Mouse (Mus musculus) kidney, embryonic 16.5 days (tissue): ENCODE results near the gene Sh2d5. TPM values are rescaled to one million over a fixed set of nuclear protein-coding genes. Genes with fewer than 3 reads are reported as not detected.

Experiments
- ATAC-seq: fragments of 200-750 bp; cut with Nextera tagmentation; 2 replicates; pipeline ENCODE4 v1.8.0; 2017; ENCODE audit warnings: moderate TSS enrichment; ENCODE audit not compliant: low FRiP score, low TSS enrichment
- H3K27ac ChIP-seq: fragments of 300-500 bp; sonication (generic); 2 replicates; pipeline ENCODE4 v1.5.1; 2014; ENCODE audit warnings: low read length
- H3K27me3 ChIP-seq: fragments of 300-500 bp; sonication (generic); 2 replicates; pipeline ENCODE4 v1.6.1; 2014; ENCODE audit warnings: low read length, control low read depth, mixed read lengths; ENCODE audit not compliant: insufficient read depth
- H3K36me3 ChIP-seq: fragments of 300-500 bp; sonication (generic); 2 replicates; pipeline ENCODE4 v1.6.1; 2014; ENCODE audit warnings: low read length, control low read depth, mixed read lengths; ENCODE audit not compliant: insufficient read depth
- H3K4me1 ChIP-seq: fragments of 300-500 bp; sonication (generic); 2 replicates; pipeline ENCODE4 v1.6.1; 2014; ENCODE audit warnings: low read length, control low read depth, mixed read lengths; ENCODE audit not compliant: insufficient read depth
- H3K4me2 ChIP-seq: fragments of 300-500 bp; sonication (generic); replicated peaks from 2 replicates; pipeline ENCODE4 v1.6.1; 2014; ENCODE audit warnings: low read depth, low read length
- H3K4me3 ChIP-seq: fragments of 300-500 bp; sonication (generic); 2 replicates; pipeline ENCODE4 v1.5.1; 2014; ENCODE audit warnings: mild to moderate bottlenecking, low read length
- H3K9ac ChIP-seq: fragments of 300-500 bp; sonication (generic); replicated peaks from 2 replicates; pipeline ENCODE4 v1.6.1; 2014; ENCODE audit warnings: low read length
- H3K9me3 ChIP-seq: fragments of 300-500 bp; sonication (generic); 2 replicates; pipeline ENCODE4 v1.6.1; 2016; ENCODE audit warnings: low read length, control low read depth
- WGBS: fragments of 180-500 bp; shearing (Covaris S2); extraction: QIAGEN DNeasy Blood & Tissue Kit; methylation state at CpG from one replicate; pipeline ENCODE4 v1.1.7; 2014; 5-methylcytosine and 5-hydroxymethylcytosine counted together
- polyA plus RNA-seq: library from polyadenylated mRNA; unstranded; fragments of >200 nt; fragmentation: Nextera tagmentation; extraction: Ambion mirVana; gene quantifications from 2 replicates; pipeline ENCODE4 v1.2.1, GENCODE M21; 2015

The Sh2d5 gene
- polyA plus RNA-seq, 1 experiment from 2014 or later = 0.67 TPM

DNA sequence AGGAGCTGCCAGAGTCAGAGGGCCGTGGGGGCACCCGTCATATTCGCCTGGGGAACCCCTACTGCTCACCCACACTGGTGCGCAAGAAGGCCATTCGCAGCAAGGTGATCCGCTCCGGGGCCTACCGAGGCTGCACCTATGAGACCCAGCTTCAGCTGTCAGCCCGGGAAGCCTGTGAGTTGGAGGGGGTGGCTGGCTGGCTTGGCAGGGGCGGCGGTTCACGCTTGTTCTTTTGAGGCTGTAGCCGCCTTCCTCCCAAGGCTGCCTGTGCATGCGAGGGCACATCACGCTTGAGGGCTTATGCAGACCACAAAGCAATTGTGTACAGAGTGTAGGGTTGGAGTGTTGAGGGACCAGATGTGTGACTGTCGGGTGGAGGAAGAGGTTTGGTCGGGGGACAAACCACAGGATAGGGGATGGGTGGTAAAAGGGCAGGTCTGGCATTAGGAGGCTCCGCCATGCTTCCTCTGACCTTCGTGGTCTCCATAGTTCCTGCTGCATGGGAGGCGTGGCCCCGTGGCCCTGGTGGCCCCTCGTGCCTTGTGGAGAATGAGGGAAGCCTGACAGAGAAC is 7.0 kb downstream of the Sh2d5 start:
- no peaks in the 10 kb centered on the region for H3K36me3 ChIP-seq
- peaks cover 4% of the 10 kb centered on the region for H3K4me1 ChIP-seq
- H3K9ac ChIP-seq = no peak overlapping the region
- H3K4me2 ChIP-seq = no peak overlapping the region
- H3K27me3 ChIP-seq = peaks cover 5% of the 10 kb centered on the region; the same call in 1 of the 2 replicates
- no peak overlapping the region for H3K27ac ChIP-seq
- ATAC-seq = no peak
- no peaks in the 10 kb centered on the region for H3K9me3 ChIP-seq
- no peak overlapping the region for H3K4me3 ChIP-seq
- 84% methylated on average over 22 of the region's 22 CpGs for WGBS

DNA sequence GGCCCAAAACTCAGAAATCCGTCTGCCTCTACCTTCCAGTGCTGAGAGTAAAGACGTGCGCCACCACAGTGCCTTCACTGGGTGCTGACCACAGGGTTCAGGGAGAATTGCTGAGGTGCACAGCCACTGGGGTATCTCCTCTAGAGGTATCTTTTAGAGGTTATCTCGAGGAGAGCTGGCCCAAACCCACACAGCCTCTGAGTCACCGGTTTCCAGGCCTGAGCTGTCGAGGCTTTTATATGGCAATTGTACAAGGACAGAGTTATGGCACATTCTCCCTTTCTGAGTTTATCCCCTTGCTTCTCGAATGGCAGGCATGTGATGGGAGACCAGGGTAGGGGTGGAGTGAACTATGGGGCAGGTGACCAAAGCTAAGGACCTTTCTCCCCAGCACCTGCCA is 8.5 kb downstream of the Sh2d5 start:
- H3K27me3 ChIP-seq = no peaks in the 10 kb centered on the region; the same call in 1 of the 2 replicates
- 0 out of 2 replicates have a peak, but pooled peaks cover 5% of the 10 kb centered on the region for H3K4me1 ChIP-seq
- H3K4me2 ChIP-seq = no peak overlapping the region
- H3K36me3 ChIP-seq = no peaks in the 10 kb centered on the region
- ATAC-seq = no peak
- WGBS = 85% methylated on average over 7 of the region's 7 CpGs
- no peak overlapping the region for H3K27ac ChIP-seq
- no peak overlapping the region for H3K4me3 ChIP-seq
- H3K9ac ChIP-seq = no peak overlapping the region
- H3K9me3 ChIP-seq = no peaks in the 10 kb centered on the region

DNA sequence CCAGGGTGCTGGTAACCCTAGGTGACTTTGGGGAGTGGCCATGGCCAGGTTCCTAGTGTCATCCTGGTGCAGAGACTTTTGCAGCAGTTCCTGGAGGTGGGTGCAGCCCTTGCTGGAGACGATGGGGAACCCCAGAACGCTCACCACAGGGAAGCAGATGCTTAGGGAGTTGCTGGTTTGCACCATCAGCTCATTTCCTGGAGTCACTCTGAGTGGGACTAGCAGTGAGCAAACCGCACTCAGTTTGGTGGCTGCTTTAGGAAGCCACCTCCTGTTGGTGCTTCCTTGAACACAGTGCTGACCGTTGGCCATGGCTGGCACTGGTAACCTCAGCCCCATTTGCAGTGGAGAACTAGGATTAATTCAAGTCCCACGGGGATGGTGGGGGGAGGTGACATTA is 9.3 kb downstream of the Sh2d5 start:
- Histone ChIP-seq H3K9me3 (no peaks in the 10 kb centered on the region), H3K4me3 (no peak overlapping the region), H3K27me3 (no peaks in the 10 kb centered on the region; the same call in 1 of the 2 replicates), H3K4me1 (0 out of 2 replicates have a peak, but pooled peaks cover 5% of the 10 kb centered on the region), H3K27ac (no peak overlapping the region), H3K4me2 (no peak overlapping the region), H3K36me3 (no peaks in the 10 kb centered on the region), H3K9ac (no peak overlapping the region)
- no peak for ATAC-seq
- 81% methylated on average over 5 of the region's 5 CpGs for WGBS

DNA sequence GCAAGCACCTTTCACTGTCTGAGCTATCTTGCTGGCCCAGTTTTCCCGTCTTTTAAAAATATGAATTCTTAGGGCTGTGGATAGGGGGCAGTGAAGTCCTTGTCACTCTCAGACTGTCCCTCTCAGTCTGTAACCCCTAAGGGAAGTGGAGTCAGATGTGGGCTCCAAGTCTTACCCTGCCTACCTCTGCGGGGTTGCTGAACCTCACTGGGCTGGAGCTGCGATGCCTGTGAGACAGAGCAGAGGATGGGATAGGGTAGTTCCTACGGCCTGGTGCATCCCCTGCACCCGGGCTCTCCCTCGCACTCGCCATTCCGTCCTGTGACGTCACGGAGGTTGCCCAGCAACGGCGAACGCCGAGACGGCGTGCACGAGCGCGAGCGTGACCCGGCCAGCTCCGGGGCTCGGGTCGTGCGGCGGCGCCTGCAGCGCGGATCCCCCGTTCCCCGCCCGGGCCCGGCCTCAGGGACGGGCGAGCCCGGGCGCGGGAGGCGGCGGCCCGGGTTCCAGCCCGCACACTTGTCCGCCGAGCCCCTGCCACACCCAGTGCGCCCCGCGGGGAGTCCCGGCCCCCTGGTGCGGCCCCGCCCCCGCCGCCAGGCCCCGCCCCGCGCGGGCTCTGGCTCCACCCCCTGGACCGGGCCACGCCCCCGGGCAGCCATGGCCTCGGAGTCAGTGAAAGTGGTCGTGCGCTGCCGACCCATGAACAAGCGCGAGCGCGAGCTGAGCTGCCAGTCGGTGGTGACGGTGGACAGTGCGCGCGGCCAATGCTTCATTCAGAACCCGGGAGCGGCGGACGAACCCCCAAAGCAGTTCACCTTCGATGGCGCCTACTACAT is 11.9 kb downstream of the Sh2d5 start:
- peak; percentile 87 for ATAC-seq
- under 1% methylated on average over 69 of the region's 78 CpGs for WGBS
- 0 out of 2 replicates have a peak, but pooled peaks cover 5% of the 10 kb centered on the region for H3K4me1 ChIP-seq
- H3K27ac ChIP-seq = no peak overlapping the region
- H3K4me2 ChIP-seq = peak overlapping the region; percentile 92
- H3K9ac ChIP-seq = peak overlapping the region; percentile 69
- H3K27me3 ChIP-seq = no peaks in the 10 kb centered on the region; the same call in 1 of the 2 replicates
- H3K9me3 ChIP-seq = no peaks in the 10 kb centered on the region
- peak overlapping the region; percentile 70 for H3K4me3 ChIP-seq
- H3K36me3 ChIP-seq = no peaks in the 10 kb centered on the region

DNA sequence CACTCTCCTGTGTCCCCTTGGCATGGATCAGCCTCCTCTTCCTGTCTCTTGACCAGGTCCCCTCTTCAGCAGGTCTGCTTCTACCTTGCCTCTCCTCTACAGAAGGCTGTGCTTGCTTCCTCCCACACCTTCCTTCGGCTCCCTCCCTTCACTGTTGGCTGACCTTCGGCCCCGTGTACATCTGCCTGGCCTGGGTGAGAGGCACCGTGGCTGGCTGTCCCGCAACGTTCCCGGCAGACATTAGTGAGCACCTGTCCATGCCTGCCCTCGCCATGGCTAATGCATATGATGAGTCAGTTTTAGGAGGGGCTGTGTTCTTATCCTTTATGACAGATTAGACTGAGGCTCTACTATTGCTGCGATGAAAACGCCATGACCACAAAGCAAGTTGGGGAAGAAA is 17.7 kb downstream of the Sh2d5 start:
- H3K4me2 ChIP-seq = no peak overlapping the region
- H3K4me3 ChIP-seq = no peak overlapping the region
- 74% methylated on average over 10 of the region's 10 CpGs for WGBS
- H3K36me3 ChIP-seq = no peaks in the 10 kb centered on the region
- no peak overlapping the region for H3K27ac ChIP-seq
- H3K9me3 ChIP-seq = no peaks in the 10 kb centered on the region
- 0 out of 2 replicates have a peak, but pooled peaks cover 2% of the 10 kb centered on the region for H3K4me1 ChIP-seq
- no peak overlapping the region for H3K9ac ChIP-seq
- no peak for ATAC-seq
- no peaks in the 10 kb centered on the region; the same call in 1 of the 2 replicates for H3K27me3 ChIP-seq

DNA sequence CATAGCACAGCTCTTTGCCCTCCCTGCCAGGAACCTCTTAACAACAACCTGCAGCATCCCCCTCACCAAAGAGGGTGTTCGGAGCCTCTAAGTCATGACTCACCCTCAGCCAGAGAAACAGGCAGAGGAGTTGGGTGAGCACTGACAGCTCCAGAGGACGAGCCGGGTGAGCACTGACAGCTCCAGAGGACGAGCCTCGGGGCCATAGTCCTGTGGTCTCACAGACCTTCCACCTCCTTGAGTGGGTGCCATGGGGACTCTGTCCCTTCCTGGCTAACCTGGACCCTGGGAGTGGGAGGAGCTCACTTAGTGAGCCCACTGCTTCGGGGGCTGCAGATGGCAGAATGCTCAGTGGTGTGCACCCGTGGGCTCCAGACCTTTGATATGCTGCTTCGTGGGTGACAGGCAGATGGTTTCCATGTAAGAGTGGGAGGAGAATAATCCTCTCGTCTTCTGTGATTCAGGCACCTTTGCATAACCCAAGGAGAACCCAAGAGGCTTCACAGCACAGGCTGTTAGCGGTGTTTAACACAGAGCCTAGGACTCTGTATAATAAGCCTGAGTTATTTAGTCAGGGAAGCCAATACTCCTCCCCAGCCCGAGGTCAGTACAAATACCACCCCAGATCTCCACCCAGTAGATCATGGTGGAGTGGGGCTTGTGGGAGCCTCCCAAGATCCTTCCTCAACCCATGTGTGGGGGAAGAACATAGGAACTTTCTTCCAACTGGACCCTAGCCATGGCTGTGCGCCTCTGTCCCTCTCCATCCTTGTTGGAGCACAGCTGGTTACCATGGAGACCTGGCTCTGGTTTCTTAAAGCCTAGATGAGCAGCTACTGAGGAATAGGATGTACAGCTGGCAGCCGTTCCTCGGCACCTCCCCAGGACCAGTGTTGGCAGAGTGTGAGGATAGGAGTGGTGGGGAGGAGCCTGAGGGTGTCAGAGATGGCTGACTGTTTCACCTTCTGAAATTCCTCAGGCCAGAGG is 22.1 kb downstream of the Sh2d5 start:
- H3K4me1 ChIP-seq = no peaks in the 10 kb centered on the region
- WGBS = 65% methylated on average over 14 of the region's 14 CpGs
- ATAC-seq = peak; percentile 57

DNA sequence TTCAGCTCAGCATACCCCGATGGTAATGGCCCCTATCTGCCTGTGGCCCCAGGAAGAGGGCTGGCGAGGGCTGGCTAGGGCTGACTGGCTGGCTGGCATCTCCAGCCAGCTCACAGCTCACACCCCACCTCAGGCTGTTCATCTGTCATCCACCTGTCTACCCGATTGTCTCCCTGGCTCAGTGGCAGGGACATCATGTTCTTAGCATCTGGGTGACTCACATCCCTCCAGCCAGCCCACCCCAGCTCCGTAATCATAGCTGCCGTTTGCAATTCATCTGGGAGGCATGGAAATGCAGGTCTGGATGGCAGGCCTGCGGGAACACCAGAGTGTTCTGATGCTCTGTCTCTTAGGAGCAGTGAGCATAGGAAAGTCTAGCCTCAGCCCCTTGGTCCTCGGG is 28.1 kb downstream of the Sh2d5 start:
- Histone ChIP-seq H3K4me3 (no peak overlapping the region), H3K36me3 (no peaks in the 10 kb centered on the region), H3K4me2 (no peak overlapping the region), H3K9ac (no peak overlapping the region), H3K4me1 (no peaks in the 10 kb centered on the region), H3K27ac (no peak overlapping the region), H3K9me3 (no peaks in the 10 kb centered on the region), H3K27me3 (no peaks in the 10 kb centered on the region)
- ATAC-seq = no peak
- 60% methylated on average over 7 of the region's 7 CpGs for WGBS

More for the DNA sequence above, 22.1 kb downstream of the Sh2d5 start:
- Histone ChIP-seq H3K27ac (no peak overlapping the region), H3K9me3 (no peaks in the 10 kb centered on the region), H3K4me3 (no peak overlapping the region), H3K9ac (no peak overlapping the region), H3K4me2 (no peak overlapping the region), H3K36me3 (no peaks in the 10 kb centered on the region), H3K27me3 (no peaks in the 10 kb centered on the region)

DNA sequence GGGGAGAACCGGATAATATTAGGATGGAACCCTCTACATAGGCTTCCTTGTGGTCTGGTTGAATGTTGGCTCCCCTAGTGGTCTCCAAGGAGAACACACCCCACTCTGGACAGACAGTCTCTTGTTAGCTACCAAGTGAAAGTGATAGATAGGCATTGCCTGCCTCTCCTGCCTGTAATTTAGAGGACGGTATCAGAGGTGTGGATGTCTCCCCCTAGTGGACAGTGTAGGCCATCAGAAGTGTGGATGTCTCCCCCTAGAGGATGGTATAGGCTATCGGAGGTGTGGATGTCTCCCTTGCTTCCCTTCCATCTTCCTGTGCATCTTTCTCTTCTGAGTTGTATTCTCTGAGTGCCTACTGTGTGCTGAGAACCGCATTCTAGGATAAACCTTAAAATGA is 32.6 kb downstream of the Sh2d5 start:
- Histone ChIP-seq H3K27ac (no peak overlapping the region), H3K9me3 (no peaks in the 10 kb centered on the region), H3K36me3 (no peaks in the 10 kb centered on the region), H3K4me3 (no peak overlapping the region), H3K4me2 (no peak overlapping the region), H3K9ac (no peak overlapping the region), H3K27me3 (no peaks in the 10 kb centered on the region), H3K4me1 (no peaks in the 10 kb centered on the region)
- ATAC-seq = no peak; the same call in 1 of the 2 replicates
- WGBS = 18% methylated on average over 4 of the region's 4 CpGs

DNA sequence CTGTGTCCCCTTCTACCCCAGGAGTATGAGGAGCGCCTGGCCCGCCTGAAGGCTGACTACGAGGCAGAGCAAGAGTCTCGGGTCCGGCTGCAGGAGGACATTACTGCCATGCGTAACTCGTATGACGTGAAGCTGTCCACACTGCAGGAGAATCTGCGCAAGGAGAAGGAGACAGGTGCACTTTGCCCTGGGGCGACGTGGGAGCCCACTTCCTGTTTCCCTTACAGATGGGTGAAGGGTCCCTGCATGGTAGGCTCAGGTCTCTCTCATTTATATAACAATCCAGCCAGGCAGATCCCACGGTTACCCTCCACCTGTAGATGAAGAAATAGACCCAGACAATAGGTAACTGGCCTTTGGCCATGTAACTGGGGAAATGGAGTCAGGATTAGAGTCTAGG is 36.2 kb downstream of the Sh2d5 start:
- ATAC-seq = no peak
- 0 out of 2 replicates have a peak, but pooled peaks cover 1% of the 10 kb centered on the region for H3K4me1 ChIP-seq
- H3K36me3 ChIP-seq = no peaks in the 10 kb centered on the region
- WGBS = 80% methylated on average over 12 of the region's 12 CpGs
- no peak overlapping the region for H3K4me2 ChIP-seq
- H3K27me3 ChIP-seq = no peaks in the 10 kb centered on the region
- H3K27ac ChIP-seq = no peak overlapping the region
- no peak overlapping the region for H3K4me3 ChIP-seq
- H3K9me3 ChIP-seq = no peaks in the 10 kb centered on the region
- no peak overlapping the region for H3K9ac ChIP-seq
